Mouse (Mus musculus) testis, adult 2 months (tissue): ENCODE results near the gene Gpank1.
"Not testable (repeated sequence)": the region's sequence is repeated elsewhere in the genome, so short reads cannot be mapped to it uniquely, and the experiment has no call there.

Source experiments
- CTCF ChIP-seq: fragments of 200-500 bp; IDR thresholded peaks from 2 replicates; pipeline ENCODE4 v1.5.1; 2012; ENCODE audit warnings: low read depth, mild to moderate bottlenecking, inconsistent platforms, low read length, moderate library complexity; ENCODE audit not compliant: control insufficient read depth, insufficient read depth, insufficient replicate concordance
- POLR2A ChIP-seq: fragments of 200-500 bp; IDR thresholded peaks from 2 replicates; pipeline ENCODE4 v1.6.1; 2012; ENCODE audit warnings: low read depth, mild to moderate bottlenecking, inconsistent platforms, low read length, moderate library complexity; ENCODE audit not compliant: control insufficient read depth

DNA sequence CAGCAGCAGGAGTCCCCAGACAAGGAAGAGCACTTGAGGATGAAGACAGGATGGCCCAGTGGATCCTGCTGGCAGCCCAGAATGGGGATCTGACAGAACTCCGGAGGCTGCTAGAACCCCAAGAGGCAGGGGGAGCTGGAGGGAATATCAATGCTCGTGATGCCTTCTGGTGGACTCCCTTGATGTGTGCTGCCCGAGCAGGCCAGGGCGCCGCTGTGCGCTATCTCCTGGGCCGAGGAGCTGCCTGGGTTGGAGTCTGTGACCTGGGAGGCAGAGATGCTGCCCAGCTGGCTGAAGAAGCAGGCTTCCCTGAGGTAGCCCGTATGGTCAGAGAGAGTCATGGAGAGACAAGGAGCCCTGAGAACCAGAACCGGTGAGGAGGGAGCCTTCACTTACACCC lies 2.0 kb downstream of the Gpank1 start:
- not testable (repeated sequence) for TF ChIP-seq CTCF, POLR2A
